Mouse (Mus musculus): Measurements from ENCODE around the gene Marcks.

GRCm38 (mm10) chr10:37148016-37148415 is 9.3 kb upstream of the Marcks start:
- no peak for TF ChIP-seq CTCF (IDR thresholded peaks at IDR 0.05; ENCODE audit: insufficient read depth, low read depth, low read length)
- TF ChIP-seq POLR2A (IDR thresholded peaks at IDR 0.05; ENCODE audit: insufficient read depth, low read depth, low read length) = no peak
